Mouse (Mus musculus) kidney, adult 9 months (tissue): ENCODE measurements around the gene Hist1h2ah.

ENCODE experiments used
- DNase-seq: peaks from one replicate; pipeline ENCODE4 v3.0.0; 2022

Gene Hist1h2ah

GRCm38 (mm10) chr13:22008707-22009106 lies 26.7 kb downstream of the Hist1h2ah start:
- no peak for DNase-seq

GRCm38 (mm10) chr13:22007872-22008271 lies 27.5 kb downstream of the Hist1h2ah start:
- DNase-seq = no peak

GRCm38 (mm10) chr13:22007121-22007510 lies 28.3 kb downstream of the Hist1h2ah start:
- DNase-seq = no peak

- DNase-seq = no peak
Measured at GRCm38 (mm10) chr13:22006334-22007120, 28.8 kb downstream of the Hist1h2ah start.

- no peak for DNase-seq
Measured at GRCm38 (mm10) chr13:22005605-22006333, 29.6 kb downstream of the Hist1h2ah start.

- DNase-seq = no peak
Measured at GRCm38 (mm10) chr13:22001823-22002222, 33.5 kb downstream of the Hist1h2ah start.

- no peak for DNase-seq
Measured at GRCm38 (mm10) chr13:22001346-22001745, 34.0 kb downstream of the Hist1h2ah start.

- no peak for DNase-seq
Measured at GRCm38 (mm10) chr13:21999147-21999546, 36.2 kb downstream of the Hist1h2ah start.

- DNase-seq = no peak
Measured at GRCm38 (mm10) chr13:21998412-21998811, 37.0 kb downstream of the Hist1h2ah start.

- no peak for DNase-seq
Measured at GRCm38 (mm10) chr13:21997821-21998220, 37.5 kb downstream of the Hist1h2ah start.

- no peak for DNase-seq
Measured at GRCm38 (mm10) chr13:21997201-21997820, 38.1 kb downstream of the Hist1h2ah start.

GRCm38 (mm10) chr13:21996840-21997185 lies 38.6 kb downstream of the Hist1h2ah start:
- no peak for DNase-seq

- DNase-seq = no peak
Measured at GRCm38 (mm10) chr13:21996101-21996839, 39.1 kb downstream of the Hist1h2ah start.

GRCm38 (mm10) chr13:21995331-21995914 lies 39.9 kb downstream of the Hist1h2ah start:
- DNase-seq = no peak

- DNase-seq = no peak
Measured at GRCm38 (mm10) chr13:21994896-21995295, 40.5 kb downstream of the Hist1h2ah start.

GRCm38 (mm10) chr13:21993957-21994738 lies 41.2 kb downstream of the Hist1h2ah start:
- no peak for DNase-seq

- DNase-seq = no peak
Measured at GRCm38 (mm10) chr13:21992550-21992949, 42.8 kb downstream of the Hist1h2ah start.
